Mouse (Mus musculus) layer of hippocampus, postnatal 25 days (tissue): ENCODE data around the gene Ctla4. TPM values are rescaled to one million over a fixed set of nuclear protein-coding genes. Genes with fewer than 3 reads are reported as not detected.

ENCODE experiments used
- DNase-seq, 2 experiments: peaks; one replicate each; pipeline ENCODE4 v3.0.0; 2022; ENCODE audit warnings: mixed read lengths in 2 of 2, low spot score in 1 of 2; ENCODE audit errors: extremely low spot score in 1 of 2
- total RNA-seq, 2 experiments: library from RNA; stranded (reverse); gene quantifications; 2 replicates each; pipeline ENCODE4 v1.2.3; 2021

Gene Ctla4
- total RNA-seq, 2 experiments from 2014 or later, result not detected

DNA sequence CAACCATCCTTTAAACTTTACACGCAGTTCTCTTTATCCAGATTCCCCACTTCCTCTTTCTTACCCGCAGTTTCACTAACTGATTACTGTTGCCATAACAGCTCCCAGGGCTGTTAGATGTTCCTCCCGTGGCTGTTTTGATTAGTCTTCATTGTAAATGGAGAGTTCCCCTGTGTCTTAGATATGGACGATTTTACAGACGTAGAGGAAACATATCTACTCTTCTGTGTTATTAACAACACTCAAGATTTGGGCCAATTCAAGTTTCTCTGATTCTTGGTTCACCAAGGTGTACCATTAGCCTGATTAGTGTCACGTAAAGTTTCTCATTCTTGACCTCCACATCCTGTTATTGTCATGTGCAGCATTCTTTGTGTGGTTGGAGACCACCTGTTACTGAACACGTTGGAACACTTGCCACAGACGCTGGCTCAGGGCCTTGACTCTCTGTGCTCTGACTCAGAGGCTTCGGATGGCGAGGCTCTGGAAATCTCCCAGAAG is 29.5 kb downstream of the Ctla4 start:
- no peak for DNase-seq

DNA sequence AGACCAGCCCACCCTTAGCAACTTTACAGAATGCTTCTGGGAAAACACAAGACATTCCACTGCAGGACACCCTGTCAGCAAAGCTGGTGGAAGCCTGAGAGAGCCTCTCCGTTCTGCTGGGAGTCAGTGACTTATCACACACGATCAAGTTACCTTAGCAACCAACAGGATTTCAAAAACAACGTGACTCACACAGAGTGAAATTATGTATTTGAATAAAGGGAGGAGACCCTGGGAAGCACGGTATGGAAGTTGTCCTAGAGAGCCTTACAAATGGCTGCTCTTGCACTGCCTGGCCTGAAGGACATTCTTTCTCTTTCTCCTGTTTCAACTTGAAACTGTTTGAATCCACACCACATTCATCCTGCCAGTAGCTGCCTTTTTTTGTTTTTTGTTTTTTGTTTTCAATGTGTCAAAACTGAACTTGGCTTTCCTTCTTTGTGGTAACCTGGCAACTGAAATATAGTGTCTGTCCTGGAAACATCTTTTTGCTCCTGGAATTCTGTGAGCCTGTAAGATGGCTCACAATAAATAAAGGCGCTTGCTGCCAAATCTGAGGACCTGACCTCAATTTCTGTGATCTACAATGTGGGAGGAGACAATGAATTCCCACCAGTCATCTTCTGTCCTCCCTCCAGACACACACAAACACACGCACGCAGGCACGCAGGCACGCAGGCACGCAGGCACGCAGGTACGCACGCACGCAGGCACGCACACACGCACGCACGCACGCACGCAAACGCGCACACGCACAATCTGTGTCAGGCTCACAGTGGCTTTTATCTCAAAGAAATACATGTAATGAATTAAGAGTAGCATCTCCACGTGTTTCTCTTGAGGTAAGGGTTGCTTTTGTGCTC is 33.9 kb downstream of the Ctla4 start:
- DNase-seq, result peak in 1 of 2 experiments; percentile 11

DNA sequence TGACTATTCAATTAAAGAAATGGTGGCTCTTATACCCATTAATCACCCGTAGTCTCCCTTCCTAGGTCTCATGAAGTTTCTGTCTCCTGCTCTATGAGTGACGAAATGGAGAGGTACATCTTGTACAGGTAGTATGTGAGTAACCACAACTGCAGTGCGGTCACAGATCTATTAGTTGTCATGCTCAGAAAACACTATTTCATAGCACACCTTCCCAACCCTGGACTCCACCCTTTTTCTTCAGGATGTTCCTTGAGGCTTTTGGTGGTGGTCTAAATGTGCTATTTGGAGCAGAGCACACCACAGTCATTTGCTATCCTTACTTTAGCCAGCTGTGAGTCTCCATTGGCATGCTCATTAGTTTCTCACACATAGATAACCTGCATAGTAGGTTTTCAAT is 42.2 kb downstream of the Ctla4 start:
- no peak for DNase-seq

DNA sequence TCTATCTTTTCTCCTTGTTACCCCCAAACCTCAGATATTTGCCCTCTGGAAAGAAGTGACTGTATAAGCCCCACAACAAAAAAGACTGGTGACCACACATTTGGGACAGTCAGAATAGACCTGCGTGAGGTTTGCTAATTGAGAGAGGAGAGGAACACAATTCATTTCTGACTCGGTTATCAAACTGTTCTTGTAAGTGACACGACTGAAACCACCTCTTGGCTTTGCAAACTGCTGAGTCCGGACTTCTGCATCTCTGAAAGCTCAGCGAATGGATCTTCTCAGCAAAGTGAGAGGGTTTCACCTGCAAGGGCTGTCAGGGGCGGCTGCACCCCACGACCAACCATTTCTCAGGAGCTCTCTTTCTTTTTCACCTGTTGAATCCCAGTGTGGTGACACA is 43.6 kb downstream of the Ctla4 start:
- DNase-seq, result no peak

DNA sequence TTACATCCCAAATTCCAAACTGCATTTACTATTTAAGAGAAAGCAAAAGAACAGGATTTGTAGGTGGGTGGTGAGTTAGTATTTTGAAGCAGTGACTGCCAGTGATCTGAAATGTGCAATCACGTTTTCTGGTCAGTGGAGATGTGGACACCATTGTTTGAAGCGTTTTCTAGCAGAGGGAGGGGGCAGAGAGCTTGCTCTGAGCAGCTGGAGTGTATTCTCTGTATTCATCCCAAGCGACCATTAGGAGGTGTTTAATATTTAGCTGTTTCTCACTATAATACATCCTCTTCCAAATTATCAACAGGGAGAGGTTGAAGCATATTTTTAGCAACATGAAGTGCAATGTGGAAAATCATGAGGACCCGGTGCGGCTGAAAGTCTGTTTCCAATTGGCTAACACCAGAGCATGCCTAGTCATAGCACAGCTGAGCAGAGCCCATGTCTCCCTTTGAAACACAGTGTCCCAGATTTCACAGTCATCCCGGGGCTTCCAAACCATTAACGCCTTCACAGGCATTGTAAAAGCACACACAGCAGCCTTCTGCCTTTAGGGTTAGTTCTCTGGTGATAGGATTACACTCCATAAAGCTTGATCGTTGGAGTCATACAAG is 49.3 kb downstream of the Ctla4 start:
- DNase-seq, result peak in 1 of 2 experiments; percentile 16

DNA sequence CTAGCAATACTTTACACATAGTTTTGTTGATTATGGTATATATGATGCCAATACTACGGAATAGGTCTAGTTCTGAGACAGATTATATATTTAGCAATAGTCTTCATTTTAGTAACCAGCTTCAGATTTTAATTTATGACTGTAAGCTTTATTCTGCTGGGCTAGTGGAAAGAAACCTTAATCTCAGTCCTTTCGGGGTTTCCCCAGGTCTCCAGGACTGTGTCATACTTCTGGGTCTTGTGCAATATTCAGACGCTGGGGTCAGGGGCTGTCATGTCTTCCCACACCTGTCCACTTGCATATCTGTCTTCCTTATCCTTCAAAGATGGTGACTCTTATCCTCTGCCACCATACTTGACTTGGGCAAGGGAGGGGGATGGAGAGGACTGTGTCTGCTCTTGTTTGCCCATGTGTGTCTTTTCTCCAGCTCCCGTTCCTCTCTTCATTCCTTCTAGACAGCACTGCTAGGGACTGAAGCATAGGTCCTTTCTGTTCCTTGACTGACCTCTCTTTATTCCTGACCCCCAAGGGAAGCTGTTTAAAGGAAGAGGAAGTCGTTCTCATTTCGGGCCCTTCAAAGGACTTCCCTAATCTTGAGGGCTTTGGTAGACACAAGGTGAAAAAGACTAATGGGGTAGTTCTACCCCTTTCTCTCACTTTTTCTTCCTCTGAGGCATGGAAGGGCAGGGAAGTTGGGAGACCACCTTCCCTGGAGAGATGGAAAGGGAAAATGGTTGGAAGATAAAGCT is 50.3 kb downstream of the Ctla4 start:
- DNase-seq, result no peak

DNA sequence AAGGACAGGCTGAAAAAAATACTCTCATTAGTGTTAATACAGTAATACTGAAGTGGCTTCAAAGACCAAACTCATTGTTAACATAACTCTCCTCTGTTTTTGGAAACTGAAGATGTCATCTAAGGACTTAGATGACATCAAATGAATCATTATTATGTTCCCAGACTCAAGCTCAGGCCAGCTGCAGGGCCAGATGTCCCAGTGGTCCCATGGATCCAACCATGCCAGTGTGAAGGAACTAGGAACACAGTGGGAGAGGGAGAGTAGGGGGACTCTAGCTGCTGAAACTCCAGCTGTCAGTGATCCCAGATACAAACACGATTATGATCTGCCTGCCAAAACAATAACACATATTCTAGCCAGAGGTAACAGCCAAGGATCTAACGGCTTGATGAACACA is 51.5 kb downstream of the Ctla4 start:
- no peak for DNase-seq

DNA sequence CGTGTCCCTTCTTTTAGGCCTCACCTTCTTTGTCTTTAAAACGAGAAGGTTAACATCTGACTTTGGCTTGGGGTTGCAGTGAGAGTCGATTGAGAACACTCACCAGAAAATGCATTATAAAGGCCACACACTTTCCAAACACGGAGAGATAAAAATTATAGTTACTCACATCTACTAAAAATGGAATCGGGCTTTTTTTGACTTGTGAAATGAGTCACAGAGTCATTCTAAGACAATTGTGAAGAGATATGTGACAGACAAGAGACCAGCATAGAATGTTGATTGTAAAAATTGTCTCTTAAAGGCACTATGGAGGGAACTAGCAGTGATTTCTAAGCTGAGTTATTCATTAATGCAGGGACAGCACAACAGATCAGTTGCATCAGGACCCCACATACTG is 52.2 kb downstream of the Ctla4 start:
- no peak for DNase-seq

DNA sequence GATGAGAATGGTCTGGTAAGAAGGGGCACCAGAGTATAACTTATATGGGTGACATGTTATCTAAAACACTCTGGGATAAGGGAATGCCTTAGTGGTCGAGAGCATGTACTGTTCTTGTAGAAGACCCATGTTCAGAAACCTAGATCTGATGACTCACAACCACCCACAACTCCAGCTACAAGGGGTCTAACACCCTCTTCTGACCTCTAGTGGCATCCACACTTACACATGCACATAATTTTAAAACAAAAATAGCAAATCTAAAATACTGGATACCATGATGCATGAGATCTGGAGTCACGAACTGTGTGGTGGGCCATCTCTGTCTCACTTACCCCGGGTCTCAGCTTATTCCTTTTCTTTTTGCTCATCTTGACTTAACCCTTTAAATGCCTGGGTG is 53.2 kb downstream of the Ctla4 start:
- no peak for DNase-seq

DNA sequence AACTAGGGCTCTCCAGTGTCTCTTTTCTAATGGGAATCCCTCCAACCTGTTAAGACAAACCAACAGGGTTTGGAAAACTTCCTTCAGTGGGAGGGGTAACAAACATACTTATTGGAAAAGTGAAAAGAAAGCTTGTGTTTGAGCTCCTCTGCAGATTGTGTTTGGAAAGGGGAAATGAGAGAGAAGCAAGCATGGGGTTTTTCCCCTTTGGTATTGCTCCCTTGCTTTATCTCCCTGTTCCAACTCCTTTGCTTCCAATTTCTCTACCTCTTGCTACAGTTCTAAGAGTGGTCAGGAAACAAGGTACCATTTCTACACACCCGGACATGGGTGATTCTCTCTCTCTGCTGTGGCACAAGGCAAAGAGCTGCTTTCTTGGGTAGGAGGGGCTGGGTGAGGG is 53.8 kb downstream of the Ctla4 start:
- DNase-seq, result no peak

DNA sequence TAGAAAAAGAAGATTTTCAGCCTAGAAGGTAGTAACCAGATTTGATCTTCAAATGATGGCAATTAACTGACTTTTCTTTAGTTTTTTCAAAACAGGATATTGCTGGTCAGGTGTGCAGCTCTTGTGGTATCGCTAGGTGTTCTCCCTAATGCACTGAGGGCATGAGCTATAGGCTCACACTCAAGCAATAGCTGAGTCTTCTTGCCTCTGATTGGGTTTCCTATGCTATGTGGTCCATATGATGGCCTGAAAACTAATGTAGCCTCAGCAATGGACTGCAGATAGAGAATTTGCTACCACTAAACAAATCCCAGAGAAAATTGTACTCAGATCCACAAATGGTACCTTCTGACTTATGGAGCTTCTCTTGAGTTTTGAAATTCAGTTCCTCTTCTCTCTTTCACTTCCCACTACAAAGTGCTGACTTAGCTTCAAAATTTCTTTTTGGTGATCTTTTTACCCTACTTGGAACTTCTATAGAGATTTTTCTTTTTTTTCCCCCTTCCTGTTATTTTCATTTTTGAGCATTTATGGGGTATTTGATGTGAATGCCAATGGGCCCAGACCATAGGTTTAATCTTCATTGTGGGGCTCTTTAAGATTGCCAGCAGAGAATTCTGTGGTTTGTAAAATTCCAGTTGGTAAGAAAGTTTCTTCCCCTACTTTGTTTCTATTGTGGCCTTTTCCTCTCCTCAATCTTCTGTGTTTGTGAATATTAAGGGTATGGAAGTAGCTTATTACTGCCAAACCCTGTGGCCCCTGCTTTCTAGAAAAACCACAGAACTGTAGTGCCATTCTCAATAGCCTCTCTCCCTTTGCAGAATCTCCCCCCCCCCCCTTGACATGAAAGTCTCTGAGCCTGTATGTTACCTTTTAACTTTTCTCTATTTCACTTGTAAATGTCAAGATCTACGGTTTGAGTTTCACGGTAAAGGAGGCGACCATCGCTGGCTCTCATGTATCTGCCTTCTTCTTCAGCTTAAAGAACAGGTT is 54.6 kb downstream of the Ctla4 start:
- no peak for DNase-seq

DNA sequence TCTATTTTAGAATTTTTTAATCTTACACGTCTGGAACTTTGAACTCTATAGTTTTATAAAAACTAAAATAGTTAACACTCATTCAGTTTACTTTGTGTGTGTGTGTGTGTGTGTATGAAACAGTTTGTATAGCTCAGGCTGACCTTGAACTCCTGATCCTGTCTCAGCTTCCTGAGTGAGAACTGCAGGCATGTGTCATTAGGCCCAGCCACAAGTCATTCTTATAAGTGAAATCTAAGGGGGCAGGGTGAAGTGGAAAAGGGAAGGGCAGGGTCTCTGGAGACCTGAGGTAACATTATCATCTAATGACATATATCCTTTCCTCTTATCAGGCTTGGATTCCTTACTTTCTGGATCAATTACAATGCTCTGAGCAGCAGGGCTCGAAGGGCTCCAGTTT is 56.1 kb downstream of the Ctla4 start:
- no peak for DNase-seq

DNA sequence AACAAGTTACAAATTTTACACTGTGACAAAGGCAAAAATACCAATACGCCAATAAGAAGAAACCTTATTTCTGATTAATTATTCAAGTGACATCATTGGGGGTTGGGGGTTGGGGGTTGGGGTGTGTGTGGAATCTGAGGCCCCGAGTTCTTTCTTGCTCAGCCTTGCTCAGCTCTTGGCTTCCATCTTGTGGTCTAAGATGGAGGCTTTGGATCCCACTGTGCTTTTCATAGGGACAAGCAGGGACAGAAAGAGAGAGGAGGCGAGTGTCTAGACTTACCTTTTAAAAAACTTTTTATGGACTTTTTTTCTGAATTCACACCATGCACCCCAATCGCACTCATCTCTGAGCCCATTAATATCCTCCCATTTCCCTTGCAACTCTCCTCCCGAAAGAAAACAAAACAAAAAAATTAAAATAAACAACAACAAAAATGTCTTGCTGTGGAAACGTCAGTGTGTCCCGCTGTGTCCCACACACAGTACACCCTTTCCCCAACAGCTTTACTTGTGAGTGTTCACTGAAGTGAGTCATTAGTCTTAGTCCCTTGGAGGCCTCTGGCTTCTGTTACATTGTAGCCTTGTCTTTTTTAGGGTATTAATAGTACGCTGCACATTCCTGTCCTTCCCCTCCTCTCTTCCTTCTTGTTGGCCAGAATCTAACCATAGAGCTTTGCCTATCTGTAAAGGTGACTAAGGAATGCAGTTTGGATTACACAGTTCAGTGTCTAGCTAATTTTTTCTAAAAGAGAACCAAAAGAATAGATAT is 59.0 kb downstream of the Ctla4 start:
- no peak for DNase-seq

DNA sequence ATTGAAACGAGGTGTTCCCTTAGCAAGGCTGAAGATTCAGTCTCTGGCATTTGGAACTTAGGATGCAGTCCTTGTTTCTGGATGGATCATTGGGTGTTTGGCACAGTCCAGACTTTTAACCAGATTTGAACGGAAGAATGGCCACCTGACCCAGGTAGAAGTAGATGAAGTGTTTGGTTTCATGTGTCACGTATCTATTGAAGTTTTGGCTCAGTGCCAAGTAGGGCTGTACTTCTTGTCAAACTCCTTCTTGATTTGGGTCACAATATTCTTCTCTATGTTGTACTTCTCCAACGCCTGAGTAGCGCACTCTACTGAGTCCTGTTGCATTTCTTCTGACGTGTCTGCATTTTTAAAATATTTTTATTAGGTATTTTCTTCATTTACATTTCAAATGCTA is 61.3 kb downstream of the Ctla4 start:
- no peak for DNase-seq

DNA sequence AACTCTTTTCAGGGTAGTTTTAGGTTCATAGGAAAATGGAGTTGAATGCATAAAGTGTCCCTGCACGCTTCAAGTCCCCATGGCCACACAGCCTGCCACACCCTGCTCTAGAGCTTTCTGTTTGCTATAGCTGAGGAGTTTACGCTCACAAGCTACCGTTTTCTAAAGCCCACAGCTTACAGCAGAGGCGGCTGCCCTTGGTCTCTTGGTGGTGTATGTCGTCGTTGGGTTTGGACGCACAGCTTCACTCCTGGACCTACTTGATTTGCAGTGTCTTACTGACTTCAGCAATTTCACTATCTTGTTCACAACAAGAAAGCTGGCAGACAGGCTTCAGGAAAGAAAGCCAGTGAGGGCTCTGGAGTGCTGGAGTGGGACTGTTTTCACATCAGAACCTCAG is 66.2 kb downstream of the Ctla4 start:
- DNase-seq, result no peak

DNA sequence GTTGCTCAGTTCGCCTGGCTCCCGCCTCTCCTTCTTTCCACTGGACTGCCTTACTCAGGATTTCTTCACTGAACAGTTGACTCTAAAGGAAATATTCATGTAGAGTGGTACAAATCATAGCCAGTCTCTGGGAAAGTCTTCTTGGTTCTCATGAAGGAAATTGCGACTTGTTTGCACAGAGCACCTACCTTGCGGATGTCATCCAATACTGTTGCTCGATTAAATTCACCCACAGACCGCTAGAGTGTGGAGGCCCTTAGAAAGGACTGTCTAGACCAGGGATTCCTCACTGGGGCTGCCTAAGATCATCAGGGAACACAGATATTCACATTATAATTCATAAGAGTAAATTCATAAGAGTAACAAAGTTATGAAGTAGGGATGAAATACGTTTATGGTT is 66.9 kb downstream of the Ctla4 start:
- no peak for DNase-seq

DNA sequence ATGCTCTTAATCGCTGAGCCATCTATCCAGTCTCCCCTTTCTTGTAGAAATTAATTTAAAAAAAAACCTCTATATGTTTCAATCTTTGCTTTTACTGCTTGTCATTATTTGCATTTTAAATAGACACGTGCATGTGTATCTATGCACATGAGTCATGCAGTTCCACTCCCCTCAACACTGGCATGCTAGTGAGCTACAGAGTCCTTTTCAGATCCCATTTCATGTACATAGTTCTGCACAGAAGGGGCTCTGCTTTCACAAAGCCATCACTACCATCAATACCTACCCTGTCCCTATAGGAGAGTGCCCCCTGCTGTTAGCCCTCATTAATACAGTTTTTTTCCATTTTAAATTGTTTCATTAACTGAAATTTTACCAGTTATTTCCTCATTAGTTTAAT is 68.0 kb downstream of the Ctla4 start:
- DNase-seq, result peak in 1 of 2 experiments; percentile 29

DNA sequence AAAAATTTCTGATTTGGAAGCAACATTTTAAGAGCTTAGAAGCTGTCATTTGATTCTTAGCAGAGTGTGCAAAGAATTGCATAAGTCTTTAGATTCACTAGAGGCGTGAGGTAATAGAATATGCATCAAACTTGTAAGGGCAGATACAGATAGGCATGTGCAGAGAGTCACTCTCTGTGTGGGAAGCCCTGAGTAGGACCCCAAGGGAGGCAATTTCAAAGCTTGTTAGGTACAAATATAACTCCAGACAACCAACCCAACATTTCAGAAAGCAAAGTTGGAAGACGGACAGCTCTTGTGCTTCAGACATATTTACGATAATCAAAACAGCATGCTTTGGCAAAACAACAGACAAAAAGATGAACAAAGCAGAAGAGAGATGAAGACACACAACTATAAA is 68.4 kb downstream of the Ctla4 start:
- no peak for DNase-seq

DNA sequence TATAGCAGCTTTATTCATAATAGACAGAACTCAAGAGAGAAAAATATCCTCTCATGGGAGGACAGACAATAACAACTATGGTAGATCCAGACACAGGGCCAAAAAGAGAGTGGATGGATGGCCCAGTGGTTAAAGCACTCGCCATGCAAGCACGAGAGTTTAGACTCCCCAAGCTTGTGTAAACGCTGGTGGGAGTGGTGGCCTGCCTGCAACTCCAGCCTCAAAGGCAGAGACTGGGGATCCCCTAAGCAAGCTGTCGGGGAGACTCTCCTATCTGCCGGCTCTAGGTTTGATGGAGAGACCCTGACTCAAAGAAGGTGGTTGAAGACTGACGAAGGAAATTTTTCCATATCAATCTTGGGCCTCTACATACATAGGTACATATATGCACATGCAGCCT is 69.4 kb downstream of the Ctla4 start:
- no peak for DNase-seq
